Mouse (Mus musculus) liver, embryonic 14.5 days (tissue): ENCODE results near the gene Men1.

Source experiments
- CTCF ChIP-seq: IDR thresholded peaks from 2 replicates; pipeline ENCODE4 v1.5.1; 2016; ENCODE audit warnings: antibody characterized with exemption, low read depth, control low read depth
- EP300 ChIP-seq: IDR thresholded peaks from 2 replicates; pipeline ENCODE4 v1.6.1; 2016; ENCODE audit warnings: antibody characterized with exemption, low read depth

GRCm38 (mm10) chr19:6373539-6374400 is 39.0 kb downstream of the Men1 start:
- TF ChIP-seq CTCF (peak; percentile 88), EP300 (no peak)
